Mouse (Mus musculus): ENCODE results near the gene Fam185a.

DNA sequence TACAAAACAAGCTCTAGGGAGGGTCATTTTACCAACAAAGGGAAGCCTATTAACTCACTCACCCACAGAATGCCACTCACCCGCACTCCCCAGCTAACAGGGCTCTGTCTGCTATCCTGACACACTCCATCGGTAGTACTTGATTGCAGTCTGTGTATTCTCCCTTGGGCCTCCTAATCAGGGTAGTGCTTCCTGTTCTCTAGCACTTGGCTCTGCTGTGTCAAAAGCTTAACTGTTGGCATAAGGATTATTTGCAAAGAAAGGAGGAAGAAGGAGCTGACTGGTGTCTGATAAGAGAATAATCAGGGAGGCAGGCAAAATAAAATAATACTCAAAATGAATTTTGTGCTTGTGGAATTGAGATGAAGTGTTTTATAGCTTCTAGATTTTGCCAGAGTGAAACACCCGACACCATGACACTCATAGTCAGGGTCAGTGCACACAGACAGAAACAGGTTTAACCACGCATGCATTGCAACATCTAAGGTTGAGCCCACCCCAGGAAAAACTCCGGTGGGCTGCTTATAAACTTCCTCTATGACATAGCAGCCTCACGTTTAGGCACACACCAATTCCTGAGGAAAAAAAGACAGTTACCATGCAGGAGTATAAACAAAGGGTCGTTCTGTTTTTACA lies 29.4 kb upstream of the Fam185a start:
- TF ChIP-seq CTCF (IDR thresholded peaks at IDR 0.05; ENCODE audit: control insufficient read depth, insufficient read depth, insufficient read length) (no peak), USF1 (IDR thresholded peaks at IDR 0.05; ENCODE audit: low read depth) (no peak), CEBPB (IDR thresholded peaks at IDR 0.05; ENCODE audit: low read depth) (no peak), FOSL1 (IDR thresholded peaks at IDR 0.05; ENCODE audit: insufficient read depth, low read length, poor library complexity, severe bottlenecking) (no peak), MYOD1 (IDR thresholded peaks at IDR 0.05; ENCODE audit: control insufficient read depth, insufficient read length, low read depth) (no peak)
